Mouse (Mus musculus) B cell, adult 67 days (primary cell): ENCODE measurements around the gene Ctps2. TPM values are rescaled to one million over a fixed set of nuclear protein-coding genes. Genes with fewer than 3 reads are reported as not detected.

Experiments
- total RNA-seq, 2 experiments: library from RNA; stranded (reverse); gene quantifications; 4 replicates each; pipeline ENCODE4 v1.2.4; 2023

The Ctps2 gene
- total RNA-seq = 100 to 1,000 TPM; 116 to 162 TPM

GRCm38 (mm10) chrX:162900938-162901337 is at the start of gene Ctps2:
Ctps2 (plus strand) TSS chrX:162901238.

DNA sequence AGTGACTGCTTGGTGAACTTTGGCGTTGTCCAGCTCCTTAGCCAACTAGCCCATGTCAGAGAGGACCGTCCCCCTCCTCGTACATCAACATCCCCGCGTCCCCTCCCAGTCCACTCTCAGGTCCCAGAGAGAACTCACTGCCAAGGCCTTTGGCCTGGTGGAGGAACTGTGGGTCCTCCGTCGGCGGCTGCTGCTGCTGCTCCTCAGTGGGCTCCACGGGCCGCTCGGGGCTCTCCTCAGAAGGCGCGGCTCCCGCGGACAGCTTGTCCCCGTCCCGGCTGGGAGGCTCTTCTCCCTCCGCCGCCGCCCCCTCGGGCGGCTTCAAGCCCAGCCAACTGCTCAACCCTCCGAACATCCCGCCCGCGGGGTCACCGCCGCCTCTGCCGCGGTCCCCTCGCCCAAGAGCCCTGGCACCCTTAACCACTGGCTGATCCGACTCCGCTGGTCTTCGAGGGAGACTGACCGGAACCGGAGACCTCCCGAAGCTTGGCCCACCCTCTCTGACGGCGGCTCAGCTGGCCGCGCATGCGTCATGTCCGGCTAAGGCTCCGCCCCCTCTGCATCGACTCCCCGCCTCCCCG is 13.0 kb upstream of the Ctps2 start, which contains the start of gene Syap1:
Syap1 (minus strand) TSS at position 517 of the 581 bp plus-strand sequence.

GRCm38 (mm10) chrX:162964383-162964782 is 63.3 kb downstream of the Ctps2 start, which contains the start of gene S100g:
S100g (minus strand) TSS chrX:162964599.

Other genes with a start within 250 kb of the Ctps2 start
- 100 to 1,000 TPM in 1 of 2 experiments, 10 to 100 TPM in 1; 97.8 to 105 TPM for gene Rbbp7, start 140.8 kb upstream of the Ctps2 start, total RNA-seq
- gene Txlng, start 71.8 kb upstream of the Ctps2 start, total RNA-seq = 10 to 100 TPM; 25.4 to 26.9 TPM
- 10 to 100 TPM; 28.1 to 28.6 TPM for gene Syap1, start 12.8 kb upstream of the Ctps2 start, total RNA-seq
- not detected for gene S100g, start 63.4 kb downstream of the Ctps2 start, total RNA-seq